In the genomic region with DNA sequence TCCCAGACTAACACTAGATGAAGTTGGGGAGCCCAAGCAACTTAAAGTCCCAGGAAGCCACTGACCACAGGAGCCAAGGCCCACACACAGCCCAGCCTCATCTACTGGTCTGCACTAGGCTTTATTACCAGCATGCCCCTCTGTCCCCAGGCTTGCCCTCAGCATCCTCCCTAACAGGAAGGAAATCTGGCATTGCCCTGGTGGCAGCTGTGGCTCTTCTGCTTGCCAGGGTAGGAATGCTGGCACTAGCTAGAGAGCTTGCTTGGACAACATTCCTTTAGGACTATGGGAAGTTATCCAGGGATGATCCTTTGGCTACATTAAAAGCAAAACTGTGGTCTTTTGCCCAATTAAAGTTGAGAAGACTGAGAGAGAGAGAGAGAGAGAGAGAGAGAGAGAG, we compare ENCODE assay signal across 30 mouse cellular contexts. TPM values are rescaled to one million over a fixed set of nuclear protein-coding genes. Genes with fewer than 3 reads are reported as not detected.
DNase-seq lines count a peak whose midpoint lies in the region; ATAC-seq lines count a peak whose summit lies in the region.
"Had no signal": no experiment of that assay in that cellular context is flagged by ENCODE, and none has a peak within 500 bp of the region (broad histone marks: within the 10 kb centered on the region; RNA-seq: fewer than 3 reads in every experiment).

No protein-coding gene starts in this region.

- no peaks in the 10 kb centered on the region for H3K4me1 ChIP-seq in forebrain, embryonic 11.5 days (replicated peaks; ENCODE audit: control insufficient read depth, insufficient read depth, low read length)
- H3K4me1 ChIP-seq in forebrain, embryonic 13.5 days = no peaks in the 10 kb centered on the region
- H3K4me1 ChIP-seq: embryonic facial prominence, embryonic 13.5 days; embryonic facial prominence, embryonic 15.5 days; forebrain, embryonic 10.5 days had no signal

- no peak overlapping the region for H3K4me2 ChIP-seq in forebrain, embryonic 11.5 days (ENCODE audit: low read depth, low read length, severe bottlenecking)
- H3K4me2 ChIP-seq in forebrain, embryonic 13.5 days = no peak overlapping the region
- H3K4me2 ChIP-seq: embryonic facial prominence, embryonic 13.5 days; embryonic facial prominence, embryonic 15.5 days had no signal

- no peaks in the 10 kb centered on the region for H3K27me3 ChIP-seq in forebrain, embryonic 11.5 days (ENCODE audit: control insufficient read depth, insufficient read depth, low read length)
- no peaks in the 10 kb centered on the region for H3K27me3 ChIP-seq in forebrain, embryonic 13.5 days
- H3K27me3 ChIP-seq: CH12.LX; embryonic facial prominence, embryonic 13.5 days; embryonic facial prominence, embryonic 15.5 days had no signal

- H3K27ac ChIP-seq in forebrain, embryonic 11.5 days (ENCODE audit: low read depth, low read length) = no peak overlapping the region
- H3K27ac ChIP-seq in forebrain, embryonic 13.5 days = no peak overlapping the region
- H3K27ac ChIP-seq: embryonic facial prominence, embryonic 13.5 days; embryonic facial prominence, embryonic 15.5 days; forebrain, embryonic 10.5 days had no signal

- peak; percentile 73 to 80 for DNase-seq in cerebellum, postnatal 10 days
- DNase-seq in cerebellum, adult 11 months = no peak
- peak; percentile 14 for DNase-seq in forebrain, embryonic 11.5 days (ENCODE audit: low spot score)
- peak; percentile 56 for DNase-seq in left cerebral cortex, postnatal 4 days
- no peak for DNase-seq in left cerebral cortex, adult 8-10 months (ENCODE audit: low spot score in 2 of 2)
- peak; percentile 36 for DNase-seq in Muller cell, postnatal 12 days (ENCODE audit: inconsistent ontology term)
- DNase-seq: adrenal gland, adult 2 months; adrenal gland, postnatal 10 days; adrenal gland, postnatal 25 days; B cell, adult 2 months; cerebellum, adult 18-20 months; cerebellum, adult 8-10 months; cerebellum, adult 9-11 months; cerebellum, postnatal 36 days; embryo, embryonic 11 days had no signal

- no peaks in the 10 kb centered on the region for H3K36me3 ChIP-seq in forebrain, embryonic 11.5 days (ENCODE audit: control insufficient read depth, insufficient read depth, low read length)
- H3K36me3 ChIP-seq in forebrain, embryonic 13.5 days (ENCODE audit: poor library complexity, severe bottlenecking) = no peaks in the 10 kb centered on the region
- H3K36me3 ChIP-seq: embryonic facial prominence, embryonic 13.5 days; embryonic facial prominence, embryonic 15.5 days; forebrain, embryonic 10.5 days; G1E had no signal

- intact Hi-C loops in left cerebral cortex, postnatal 4 days (cut with DNase I) = no loop called here

- no peaks in the 10 kb centered on the region for H3K9me3 ChIP-seq in forebrain, embryonic 11.5 days (ENCODE audit: control insufficient read depth, low read length)
- H3K9me3 ChIP-seq in forebrain, embryonic 13.5 days (replicated peaks) = no peaks in the 10 kb centered on the region
- H3K9me3 ChIP-seq: embryonic facial prominence, embryonic 13.5 days; embryonic facial prominence, embryonic 15.5 days; forebrain, embryonic 10.5 days had no signal

- H3K4me3 ChIP-seq in forebrain, embryonic 11.5 days (ENCODE audit: low read depth, low read length) = no peak overlapping the region
- no peak overlapping the region for H3K4me3 ChIP-seq in forebrain, embryonic 13.5 days
- H3K4me3 ChIP-seq: embryonic facial prominence, embryonic 13.5 days; embryonic facial prominence, embryonic 15.5 days; erythroblast, embryonic 14.5 days; forebrain, embryonic 10.5 days had no signal

- no peak for ATAC-seq in forebrain, embryonic 11.5 days (replicated peaks; ENCODE audit: low FRiP score)
- no peak for ATAC-seq in forebrain, embryonic 13.5 days
- ATAC-seq: CD4-positive, CD25-positive, alpha-beta regulatory T cell, adult 4 months; forebrain, embryonic 14.5 days; forebrain, embryonic 16.5 days had no signal

- H3K9ac ChIP-seq in forebrain, embryonic 11.5 days (ENCODE audit: low read length) = no peak overlapping the region
- no peak overlapping the region for H3K9ac ChIP-seq in forebrain, embryonic 13.5 days
- H3K9ac ChIP-seq: embryonic facial prominence, embryonic 13.5 days; embryonic facial prominence, embryonic 15.5 days had no signal

RNA-seq across cellular contexts. Expression of a gene that starts 23.7 kb away (rescaled TPM):
- 0.16 TPM in 1 of 2 replicates, not detected in the other for polyA plus RNA-seq in forebrain, embryonic 11.5 days (2014; fragmentation: Nextera tagmentation; extraction: Ambion mirVana)
- polyA plus RNA-seq in forebrain, embryonic 13.5 days (2015; fragmentation: Nextera tagmentation; extraction: Ambion mirVana) = not detected in 2 replicates
- total RNA-seq in left cerebral cortex, postnatal 4 days (2021) = not detected
- total RNA-seq in left cerebral cortex, adult 8-10 months (2022) = not detected
- total RNA-seq: adrenal gland, postnatal 10 days; adrenal gland, postnatal 4 days; CH12.LX; common myeloid progenitor, adult 5-6 weeks had no signal
- polyA plus RNA-seq: brain, embryonic 14.5 days; CD4-positive, CD25-positive, alpha-beta regulatory T cell, adult 4 months; embryonic facial prominence, embryonic 11.5 days; embryonic facial prominence, embryonic 13.5 days; erythroblast, embryonic 14.5 days; forebrain, embryonic 10.5 days; forebrain, embryonic 14.5 days; forebrain, embryonic 16.5 days; frontal cortex, adult 2 months; G1E had no signal

RNA-seq across cellular contexts. Expression of a gene that starts 24.3 kb away (rescaled TPM):
- not detected in 2 replicates for polyA plus RNA-seq in forebrain, embryonic 11.5 days (2014; fragmentation: Nextera tagmentation; extraction: Ambion mirVana)
- polyA plus RNA-seq in forebrain, embryonic 13.5 days (2015; fragmentation: Nextera tagmentation; extraction: Ambion mirVana) = 0.36 and 0.71 TPM in 2 replicates
- total RNA-seq in left cerebral cortex, postnatal 4 days (2021) = not detected
- total RNA-seq in left cerebral cortex, adult 8-10 months (2022) = 1 to 10 TPM in 3 of 4 experiments, under 1 TPM in 1; 0.40 to 1.5 (median 1.1) TPM
- total RNA-seq: G1E had no signal
- polyA plus RNA-seq: erythroblast, embryonic 14.5 days; G1E had no signal

RNA-seq across cellular contexts. Expression of a gene that starts 46.4 kb away (rescaled TPM):
- polyA plus RNA-seq in forebrain, embryonic 11.5 days (2014; fragmentation: Nextera tagmentation; extraction: Ambion mirVana) = 2.8 and 3.2 TPM in 2 replicates
- 3.7 and 4.2 TPM in 2 replicates for polyA plus RNA-seq in forebrain, embryonic 13.5 days (2015; fragmentation: Nextera tagmentation; extraction: Ambion mirVana)
- total RNA-seq in left cerebral cortex, postnatal 4 days (2021) = 1 to 10 TPM; 4.5 to 5.0 TPM
- 1 to 10 TPM; 2.9 to 4.2 (median 3.2) TPM for total RNA-seq in left cerebral cortex, adult 8-10 months (2022)
- total RNA-seq: CH12.LX; common myeloid progenitor, adult 5-6 weeks had no signal
- polyA plus RNA-seq: CD4-positive, CD25-positive, alpha-beta regulatory T cell, adult 4 months; erythroblast, embryonic 14.5 days; G1E had no signal

Comparison
In these comparisons a context has a peak if more than half of its experiments do, and no peak if none do; other contexts are left out.
1. DNase-seq: peak in cerebellum, postnatal 10 days (2 of 2), forebrain, embryonic 11.5 days (single experiment), left cerebral cortex, postnatal 4 days (single experiment) and Muller cell, postnatal 12 days (single experiment); none in cerebellum, adult 11 months (single experiment) and left cerebral cortex, adult 8-10 months (0 of 2).